Mouse (Mus musculus): ENCODE measurements around the gene Rplp0. TPM values are rescaled to one million over a fixed set of nuclear protein-coding genes. Genes with fewer than 3 reads are reported as not detected.

Rplp0 gene
- polyA plus RNA-seq, 1 experiment from 2014 or later, result 1,437 TPM

- Histone ChIP-seq H3K27ac (replicated peaks; ENCODE audit: low read depth, low read length) (no peak overlapping the region; the same call in 1 of the 2 replicates), H3K4me2 (ENCODE audit: low read depth, low read length) (no peak overlapping the region), H3K9me3 (replicated peaks; ENCODE audit: control insufficient read depth, low read length) (no peaks in the 10 kb centered on the region), H3K4me1 (ENCODE audit: control insufficient read depth, insufficient read depth, low read length) (peaks cover 18% of the 10 kb centered on the region), H3K4me3 (ENCODE audit: low read depth, low read length) (no peak overlapping the region), H3K9ac (replicated peaks; ENCODE audit: low read length) (no peak overlapping the region), H3K36me3 (replicated peaks; ENCODE audit: control insufficient read depth, insufficient read depth, low read depth, low read length) (no peaks in the 10 kb centered on the region), H3K27me3 (ENCODE audit: control insufficient read depth, insufficient read depth, low read length) (no peaks in the 10 kb centered on the region)
- WGBS, result 65% methylated on average over 7 of the region's 7 CpGs
- ATAC-seq (replicated peaks; ENCODE audit: insufficient number of reproducible peaks, low FRiP score, low TSS enrichment, low read depth) (no peak), DNase-seq (ENCODE audit: low spot score) (no peak)
Observed at GRCm38 (mm10) chr5:115547421-115547820, 11.8 kb upstream of the Rplp0 start.

- Histone ChIP-seq H3K4me1 (ENCODE audit: control insufficient read depth, insufficient read depth, low read length) (peaks cover 5% of the 10 kb centered on the region), H3K4me3 (ENCODE audit: low read depth, low read length) (no peak overlapping the region)
Observed at GRCm38 (mm10) chr5:115548501-115549285, 10.6 kb upstream of the Rplp0 start.

GRCm38 (mm10) chr5:115550482-115551005 lies 8.7 kb upstream of the Rplp0 start:
- DNase-seq (ENCODE audit: low spot score), result no peak
- 0 out of 2 replicates have a peak, but pooled peaks have one; percentile 9 for ATAC-seq (replicated peaks; ENCODE audit: insufficient number of reproducible peaks, low FRiP score, low TSS enrichment, low read depth)
- WGBS, result 84% methylated on average over 11 of the region's 11 CpGs

More at GRCm38 (mm10) chr5:115548501-115549285, 10.6 kb upstream of the Rplp0 start:
- no peak overlapping the region for H3K27ac ChIP-seq (replicated peaks; ENCODE audit: low read depth, low read length)
- ATAC-seq (replicated peaks; ENCODE audit: insufficient number of reproducible peaks, low FRiP score, low TSS enrichment, low read depth), result no peak
- H3K36me3 ChIP-seq (replicated peaks; ENCODE audit: control insufficient read depth, insufficient read depth, low read depth, low read length), result no peaks in the 10 kb centered on the region; the same call in 1 of the 2 replicates
- no peak overlapping the region for H3K9ac ChIP-seq (replicated peaks; ENCODE audit: low read length)
- H3K27me3 ChIP-seq (ENCODE audit: control insufficient read depth, insufficient read depth, low read length), result no peaks in the 10 kb centered on the region
- H3K9me3 ChIP-seq (replicated peaks; ENCODE audit: control insufficient read depth, low read length), result no peaks in the 10 kb centered on the region
- 91% methylated on average over 18 of the region's 18 CpGs for WGBS
- DNase-seq (ENCODE audit: low spot score), result no peak
- H3K4me2 ChIP-seq (ENCODE audit: low read depth, low read length), result no peak overlapping the region

GRCm38 (mm10) chr5:115551386-115551785 lies 7.9 kb upstream of the Rplp0 start:
- Histone ChIP-seq H3K27me3 (ENCODE audit: control insufficient read depth, insufficient read depth, low read length) (no peaks in the 10 kb centered on the region), H3K4me3 (ENCODE audit: low read depth, low read length) (no peak overlapping the region), H3K4me2 (ENCODE audit: low read depth, low read length) (no peak overlapping the region), H3K4me1 (ENCODE audit: control insufficient read depth, insufficient read depth, low read length) (peaks cover 1% of the 10 kb centered on the region; the same call in 1 of the 2 replicates), H3K9ac (replicated peaks; ENCODE audit: low read length) (no peak overlapping the region), H3K27ac (replicated peaks; ENCODE audit: low read depth, low read length) (no peak overlapping the region), H3K9me3 (replicated peaks; ENCODE audit: control insufficient read depth, low read length) (no peaks in the 10 kb centered on the region), H3K36me3 (replicated peaks; ENCODE audit: control insufficient read depth, insufficient read depth, low read depth, low read length) (no peaks in the 10 kb centered on the region; the same call in 1 of the 2 replicates)
- no peak for DNase-seq (ENCODE audit: low spot score)
- no peak for ATAC-seq (replicated peaks; ENCODE audit: insufficient number of reproducible peaks, low FRiP score, low TSS enrichment, low read depth)
- 75% methylated on average over 12 of the region's 12 CpGs for WGBS

More at GRCm38 (mm10) chr5:115550482-115551005, 8.7 kb upstream of the Rplp0 start:
- Histone ChIP-seq H3K4me2 (ENCODE audit: low read depth, low read length) (no peak overlapping the region), H3K4me3 (ENCODE audit: low read depth, low read length) (no peak overlapping the region), H3K9me3 (replicated peaks; ENCODE audit: control insufficient read depth, low read length) (no peaks in the 10 kb centered on the region), H3K27ac (replicated peaks; ENCODE audit: low read depth, low read length) (no peak overlapping the region), H3K4me1 (ENCODE audit: control insufficient read depth, insufficient read depth, low read length) (0 out of 2 replicates have a peak, but pooled peaks cover 2% of the 10 kb centered on the region), H3K27me3 (ENCODE audit: control insufficient read depth, insufficient read depth, low read length) (no peaks in the 10 kb centered on the region), H3K36me3 (replicated peaks; ENCODE audit: control insufficient read depth, insufficient read depth, low read depth, low read length) (no peaks in the 10 kb centered on the region; the same call in 1 of the 2 replicates), H3K9ac (replicated peaks; ENCODE audit: low read length) (no peak overlapping the region)

- DNase-seq (ENCODE audit: low spot score), result no peak
- Histone ChIP-seq H3K4me3 (ENCODE audit: low read depth, low read length) (no peak overlapping the region), H3K9ac (replicated peaks; ENCODE audit: low read length) (no peak overlapping the region), H3K4me2 (ENCODE audit: low read depth, low read length) (no peak overlapping the region), H3K27ac (replicated peaks; ENCODE audit: low read depth, low read length) (no peak overlapping the region), H3K9me3 (replicated peaks; ENCODE audit: control insufficient read depth, low read length) (no peaks in the 10 kb centered on the region), H3K27me3 (ENCODE audit: control insufficient read depth, insufficient read depth, low read length) (no peaks in the 10 kb centered on the region), H3K4me1 (ENCODE audit: control insufficient read depth, insufficient read depth, low read length) (no peaks in the 10 kb centered on the region; the same call in 1 of the 2 replicates), H3K36me3 (replicated peaks; ENCODE audit: control insufficient read depth, insufficient read depth, low read depth, low read length) (no peaks in the 10 kb centered on the region; the same call in 1 of the 2 replicates)
- ATAC-seq (replicated peaks; ENCODE audit: insufficient number of reproducible peaks, low FRiP score, low TSS enrichment, low read depth), result no peak
- 83% methylated on average over 13 of the region's 13 CpGs for WGBS
Observed at GRCm38 (mm10) chr5:115551799-115552198, 7.5 kb upstream of the Rplp0 start.

GRCm38 (mm10) chr5:115553801-115554420 lies 5.4 kb upstream of the Rplp0 start:
- WGBS, result 89% methylated on average over 33 of the region's 33 CpGs
- no peaks in the 10 kb centered on the region for H3K27me3 ChIP-seq (ENCODE audit: control insufficient read depth, insufficient read depth, low read length)
- no peaks in the 10 kb centered on the region; the same call in 1 of the 2 replicates for H3K36me3 ChIP-seq (replicated peaks; ENCODE audit: control insufficient read depth, insufficient read depth, low read depth, low read length)
- H3K4me3 ChIP-seq (ENCODE audit: low read depth, low read length), result no peak overlapping the region
- H3K4me1 ChIP-seq (ENCODE audit: control insufficient read depth, insufficient read depth, low read length), result no peaks in the 10 kb centered on the region; the same call in 1 of the 2 replicates
- H3K9ac ChIP-seq (replicated peaks; ENCODE audit: low read length), result no peak overlapping the region
- no peak overlapping the region for H3K27ac ChIP-seq (replicated peaks; ENCODE audit: low read depth, low read length)
- no peak for DNase-seq (ENCODE audit: low spot score)
- no peak for ATAC-seq (replicated peaks; ENCODE audit: insufficient number of reproducible peaks, low FRiP score, low TSS enrichment, low read depth)
- no peaks in the 10 kb centered on the region for H3K9me3 ChIP-seq (replicated peaks; ENCODE audit: control insufficient read depth, low read length)
- no peak overlapping the region for H3K4me2 ChIP-seq (ENCODE audit: low read depth, low read length)

GRCm38 (mm10) chr5:115554536-115555291 lies 4.6 kb upstream of the Rplp0 start:
- 89% methylated on average over 18 of the region's 18 CpGs for WGBS
- DNase-seq (ENCODE audit: low spot score) (no peak), ATAC-seq (replicated peaks; ENCODE audit: insufficient number of reproducible peaks, low FRiP score, low TSS enrichment, low read depth) (no peak)
- H3K27me3 ChIP-seq (ENCODE audit: control insufficient read depth, insufficient read depth, low read length), result no peaks in the 10 kb centered on the region
- H3K9ac ChIP-seq (replicated peaks; ENCODE audit: low read length), result no peak overlapping the region
- no peaks in the 10 kb centered on the region; the same call in 1 of the 2 replicates for H3K36me3 ChIP-seq (replicated peaks; ENCODE audit: control insufficient read depth, insufficient read depth, low read depth, low read length)
- no peaks in the 10 kb centered on the region; the same call in 1 of the 2 replicates for H3K4me1 ChIP-seq (ENCODE audit: control insufficient read depth, insufficient read depth, low read length)
- no peak overlapping the region for H3K27ac ChIP-seq (replicated peaks; ENCODE audit: low read depth, low read length)
- H3K4me3 ChIP-seq (ENCODE audit: low read depth, low read length), result no peak overlapping the region
- H3K4me2 ChIP-seq (ENCODE audit: low read depth, low read length), result no peak overlapping the region
- no peaks in the 10 kb centered on the region for H3K9me3 ChIP-seq (replicated peaks; ENCODE audit: control insufficient read depth, low read length)

Data from embryonic facial prominence, embryonic 11.5 days (tissue).